Mouse (Mus musculus): ENCODE data around the gene H2-D1.
"Not testable (repeated sequence)": the region's sequence is repeated elsewhere in the genome, so short reads cannot be mapped to it uniquely, and the experiment has no call there.

The H2-D1 gene

GRCm38 (mm10) chr17:35255704-35256103 is 6.8 kb upstream of the H2-D1 start:
- no peak for DNase-seq (ENCODE audit: low read depth, low spot score)

- DNase-seq (ENCODE audit: low read depth, low spot score): no peak
Measured at GRCm38 (mm10) chr17:35257378-35257777, 5.2 kb upstream of the H2-D1 start.

GRCm38 (mm10) chr17:35257824-35258491 is 4.6 kb upstream of the H2-D1 start:
- no peak for DNase-seq (ENCODE audit: low read depth, low spot score)

GRCm38 (mm10) chr17:35258492-35259478 is 3.7 kb upstream of the H2-D1 start:
- DNase-seq (ENCODE audit: low read depth, low spot score): no peak

- DNase-seq (ENCODE audit: low read depth, low spot score): no peak
Measured at GRCm38 (mm10) chr17:35259621-35260020, 2.9 kb upstream of the H2-D1 start.

- no peak for DNase-seq (ENCODE audit: low read depth, low spot score)
Measured at GRCm38 (mm10) chr17:35261651-35262050, 879 bp upstream of the H2-D1 start.

GRCm38 (mm10) chr17:35263523-35263883 is 973 bp downstream of the H2-D1 start:
- no peak for DNase-seq (ENCODE audit: low read depth, low spot score)

GRCm38 (mm10) chr17:35267399-35268086 is 5.0 kb downstream of the H2-D1 start:
- DNase-seq (ENCODE audit: low read depth, low spot score): no peak

GRCm38 (mm10) chr17:35269653-35270347 is 7.3 kb downstream of the H2-D1 start:
- DNase-seq (ENCODE audit: low read depth, low spot score): no peak

GRCm38 (mm10) chr17:35272249-35272648 is 9.7 kb downstream of the H2-D1 start:
- DNase-seq (ENCODE audit: low read depth, low spot score): no peak

- no peak for DNase-seq (ENCODE audit: low read depth, low spot score)
Measured at GRCm38 (mm10) chr17:35274770-35275169, 12.2 kb downstream of the H2-D1 start.

GRCm38 (mm10) chr17:35276304-35276864 is 13.9 kb downstream of the H2-D1 start:
- DNase-seq (ENCODE audit: low read depth, low spot score): no peak

GRCm38 (mm10) chr17:35278049-35278448 is 15.5 kb downstream of the H2-D1 start:
- no peak for DNase-seq (ENCODE audit: low read depth, low spot score)

GRCm38 (mm10) chr17:35278957-35279688 is 16.6 kb downstream of the H2-D1 start:
- DNase-seq (ENCODE audit: low read depth, low spot score): no peak

- no peak for DNase-seq (ENCODE audit: low read depth, low spot score)
Measured at GRCm38 (mm10) chr17:35280276-35280675, 17.7 kb downstream of the H2-D1 start.

GRCm38 (mm10) chr17:35285431-35285830 is 22.9 kb downstream of the H2-D1 start:
- DNase-seq (ENCODE audit: low read depth, low spot score): no peak

GRCm38 (mm10) chr17:35295796-35296195 is 33.3 kb downstream of the H2-D1 start:
- DNase-seq (ENCODE audit: low read depth, low spot score): not testable (repeated sequence)

GRCm38 (mm10) chr17:35300261-35300945 is 37.9 kb downstream of the H2-D1 start:
- not testable (repeated sequence) for DNase-seq (ENCODE audit: low read depth, low spot score)

GRCm38 (mm10) chr17:35301645-35302258 is 39.2 kb downstream of the H2-D1 start:
- DNase-seq (ENCODE audit: low read depth, low spot score): peak; percentile 48

Measured in WW6 (cell line).